Mouse (Mus musculus) CD4-positive, CD25-positive, alpha-beta regulatory T cell (primary cell): Measurements from ENCODE around the gene Dynlt3. TPM values are rescaled to one million over a fixed set of nuclear protein-coding genes. Genes with fewer than 3 reads are reported as not detected.

Source experiments
- polyA plus RNA-seq: library from polyadenylated mRNA; unstranded; fragments of 100-300 nt; shearing (Covaris generic); gene quantifications from one replicate; pipeline ENCODE4 v1.2.1, GENCODE M21; 2017

Gene Dynlt3
- polyA plus RNA-seq, result 35.2 TPM

DNA sequence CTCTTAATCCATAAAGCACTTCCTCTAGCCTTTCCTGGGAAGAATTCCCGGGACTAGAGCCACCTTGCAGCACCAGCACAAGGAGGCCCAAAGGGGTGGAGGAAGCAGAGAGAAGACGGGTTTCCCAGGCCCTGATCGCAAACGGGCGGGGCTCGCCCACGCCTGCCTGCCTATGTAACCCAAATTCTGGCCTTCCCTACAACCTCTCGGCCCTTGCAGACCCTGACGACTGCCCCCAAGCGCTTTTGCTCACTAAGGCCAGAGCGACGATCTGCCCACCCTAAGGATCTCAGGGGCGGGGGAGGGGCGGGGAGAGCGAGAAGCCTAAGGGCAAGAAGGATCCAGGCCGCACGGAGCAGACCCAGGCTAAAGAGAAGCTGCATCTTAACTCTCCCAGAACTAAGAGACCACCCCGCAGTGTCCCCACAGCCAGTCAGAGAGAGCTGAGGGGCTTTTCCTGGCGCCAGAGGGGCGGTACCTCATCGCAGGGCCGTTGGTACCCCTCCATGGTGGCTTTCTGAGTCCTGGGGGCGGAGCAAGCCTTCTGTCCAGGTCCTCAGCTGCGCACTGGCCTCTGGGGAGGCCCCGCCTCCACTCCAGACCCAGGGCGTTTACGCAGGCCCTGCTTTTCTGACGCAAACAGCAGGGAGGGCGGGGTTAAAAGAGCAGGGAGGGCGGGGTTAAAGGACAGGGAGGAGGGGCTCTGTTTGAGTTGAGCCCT, at the start of gene Dynlt3:
Dynlt3 (minus strand) TSS at position 613 of the 721 bp plus-strand sequence.

Other genes with a start within 250 kb of the Dynlt3 start
- 20.3 TPM for gene Cybb, start 175.2 kb downstream of the Dynlt3 start, polyA plus RNA-seq
- gene H2al1o, start 90.6 kb downstream of the Dynlt3 start, polyA plus RNA-seq, result not detected
- gene Hypm, start 183.9 kb upstream of the Dynlt3 start, polyA plus RNA-seq, result not detected
- gene H2al3, start 186.7 kb upstream of the Dynlt3 start, polyA plus RNA-seq, result not detected
- gene Sytl5, start 222.6 kb upstream of the Dynlt3 start, polyA plus RNA-seq, result not detected